Mouse (Mus musculus) embryonic stem cell, embryonic (primary cell): ENCODE results near the gene Camk2b.

Experiments
- CTCF ChIA-PET, 4 experiments: fragments of 300-600 bp in 2 of 4; fragments of 350-600 bp in 2 of 4; sonication (Branson Sonifier 250); formaldehyde crosslinking; loops; one replicate each; lab custom pipeline; 2022; ENCODE audit warnings: inconsistent platforms in 2 of 4; lab: Charles Lee
- POLR2A ChIA-PET, 4 experiments: fragments of 300-600 bp in 2 of 4; fragments of 350-600 bp in 2 of 4; sonication (Branson Sonifier 250); formaldehyde crosslinking; loops; one replicate each; lab custom pipeline; 2022; ENCODE audit warnings: antibody characterized with exemption in 4 of 4, inconsistent platforms in 1 of 4; lab: Charles Lee

The Camk2b gene

GRCm38 (mm10) chr11:5983629-5984028, 82.5 kb downstream of the Camk2b start:
- ChIA-PET POLR2A (interaction anchor here in 2 of 4 experiments (1.1 to 1.3 kb wide), 2 partner anchors 119 to 423 kb away, joined by 3 to 5 read pairs; no protein-coding TSS in a partner anchor), CTCF (interaction anchor here in 1 of 4 experiments (1.0 kb wide), 1 partner anchor 11 kb away, joined by 3 read pairs; no protein-coding TSS in a partner anchor)

- ChIA-PET CTCF (interaction anchor here in 3 of 4 experiments (0.6 to 1.9 kb wide), 5 partner anchors 9 to 339 kb away, joined by 3 to 13 read pairs (median 4); no protein-coding TSS in a partner anchor), POLR2A (interaction anchor here in 3 of 4 experiments (0.6 to 1.3 kb wide), 3 partner anchors 9 to 126 kb away, joined by 3 read pairs; no protein-coding TSS in a partner anchor)
These were observed 84.8 kb downstream of the Camk2b start for GRCm38 (mm10) chr11:5981323-5981722.

- ChIA-PET CTCF (interaction anchor here in 2 of 4 experiments (1.2 to 1.9 kb wide), 4 partner anchors 10 to 94 kb away, joined by 3 to 13 read pairs (median 4); no protein-coding TSS in a partner anchor), POLR2A (interaction anchor here in 1 of 4 experiments (0.6 kb wide), 1 partner anchor 267 kb away, joined by 4 read pairs; no protein-coding TSS in a partner anchor)
These were observed 85.6 kb downstream of the Camk2b start for GRCm38 (mm10) chr11:5980561-5980960.

GRCm38 (mm10) chr11:5980108-5980507, 86.1 kb downstream of the Camk2b start:
- ChIA-PET POLR2A (interaction anchor here in 1 of 4 experiments (0.6 kb wide), 1 partner anchor 268 kb away, joined by 4 read pairs; no protein-coding TSS in a partner anchor), CTCF (interaction anchor here in 1 of 4 experiments (1.2 kb wide), 1 partner anchor 11 kb away, joined by 3 read pairs; no protein-coding TSS in a partner anchor)

- ChIA-PET CTCF (interaction anchor here in 2 of 4 experiments (0.9 to 1.5 kb wide), 4 partner anchors 12 to 13 kb away, joined by 3 to 6 read pairs (median 3); no protein-coding TSS in a partner anchor), POLR2A (interaction anchor here in 1 of 4 experiments (1.0 kb wide), 1 partner anchor 36 kb away, joined by 3 read pairs; no protein-coding TSS in a partner anchor)
These were observed 87.1 kb downstream of the Camk2b start for GRCm38 (mm10) chr11:5979088-5979487.

- POLR2A ChIA-PET = no interaction called here
- CTCF ChIA-PET = interaction anchor here in 1 of 4 experiments (1.1 kb wide), 1 partner anchor 14 kb away, joined by 5 read pairs; no protein-coding TSS in a partner anchor
These were observed 90.1 kb downstream of the Camk2b start for GRCm38 (mm10) chr11:5976106-5976505.

GRCm38 (mm10) chr11:5975068-5975467, 91.1 kb downstream of the Camk2b start:
- CTCF ChIA-PET = interaction anchor here in 2 of 4 experiments (0.6 to 2.0 kb wide), 2 partner anchors 19 to 213 kb away, joined by 3 to 4 read pairs; partner anchors contain the start of gene Ykt6 (in 1 of the 2)
- POLR2A ChIA-PET = interaction anchor here in 1 of 4 experiments (0.5 kb wide), 1 partner anchor 702 kb away, joined by 3 read pairs; no protein-coding TSS in a partner anchor

GRCm38 (mm10) chr11:5974053-5974452, 92.1 kb downstream of the Camk2b start:
- POLR2A ChIA-PET = interaction anchor here in 3 of 4 experiments (0.5 to 1.7 kb wide), 8 partner anchors 9 to 137 kb away, joined by 3 to 5 read pairs (median 3); partner anchors contain the start of gene Ykt6 (in 1 of the 3)

GRCm38 (mm10) chr11:5973151-5973550, 93.0 kb downstream of the Camk2b start:
- POLR2A ChIA-PET = interaction anchor here in 3 of 4 experiments (0.5 to 3.1 kb wide), 12 partner anchors 9 to 214 kb away, joined by 3 to 13 read pairs (median 3); partner anchors contain the start of gene Ykt6 (in 2 of the 3)
- CTCF ChIA-PET = interaction anchor here in 3 of 4 experiments (0.5 to 2.0 kb wide), 10 partner anchors 17 to 571 kb away, joined by 3 to 9 read pairs (median 4); partner anchors contain the start of genes Ykt6 (in 2 of the 3), A730071L15Rik (in 1 of the 3) and Dbnl (in 1 of the 3)

More at GRCm38 (mm10) chr11:5974053-5974452, 92.1 kb downstream of the Camk2b start:
- CTCF ChIA-PET = interaction anchor here in 3 of 4 experiments (0.9 to 2.0 kb wide), 5 partner anchors 18 to 88 kb away, joined by 3 to 4 read pairs (median 3); partner anchors contain the start of gene Ykt6 (in 1 of the 3)

GRCm38 (mm10) chr11:5971202-5971601, 95.0 kb downstream of the Camk2b start:
- CTCF ChIA-PET = interaction anchor here in 2 of 4 experiments (0.6 to 1.7 kb wide), 5 partner anchors 15 to 304 kb away, joined by 3 to 5 read pairs (median 3); partner anchors contain the start of genes Tmed4 (in 1 of the 2) and Ykt6 (in 1 of the 2)
- POLR2A ChIA-PET = interaction anchor here in 3 of 4 experiments (0.5 to 3.1 kb wide), 6 partner anchors 16 to 553 kb away, joined by 3 to 13 read pairs (median 4); partner anchors contain the start of gene Ykt6 (in 2 of the 3)

GRCm38 (mm10) chr11:5968223-5968622, 97.9 kb downstream of the Camk2b start:
- POLR2A ChIA-PET = interaction anchor here in 2 of 4 experiments (0.8 to 2.2 kb wide), 5 partner anchors 21 to 266 kb away, joined by 3 to 5 read pairs (median 3); no protein-coding TSS in a partner anchor
- CTCF ChIA-PET = interaction anchor here in 1 of 4 experiments (0.5 to 1.0 kb wide), 2 partner anchors 82 to 492 kb away, joined by 3 to 5 read pairs; no protein-coding TSS in a partner anchor

GRCm38 (mm10) chr11:5966751-5967150, 99.4 kb downstream of the Camk2b start:
- ChIA-PET CTCF (interaction anchor here in 2 of 4 experiments (0.6 to 1.0 kb wide), 3 partner anchors 11 to 789 kb away, joined by 3 to 4 read pairs (median 3); partner anchors contain the start of gene Ykt6 (in 1 of the 2)), POLR2A (interaction anchor here in 2 of 4 experiments (0.5 to 2.5 kb wide), 3 partner anchors 11 to 156 kb away, joined by 3 to 8 read pairs (median 5); partner anchors contain the start of gene Ykt6 (in 1 of the 2))

GRCm38 (mm10) chr11:5965865-5966264, 100.3 kb downstream of the Camk2b start:
- ChIA-PET POLR2A (interaction anchor here in 2 of 4 experiments (0.8 to 2.5 kb wide), 2 partner anchors 10 to 80 kb away, joined by 5 to 8 read pairs; partner anchors contain the start of gene Ykt6 (in 1 of the 2)), CTCF (interaction anchor here in 3 of 4 experiments (0.6 to 1.4 kb wide), 4 partner anchors 13 to 1026 kb away, joined by 3 to 7 read pairs (median 4); no protein-coding TSS in a partner anchor)

- ChIA-PET POLR2A (interaction anchor here in 1 of 4 experiments (1.2 to 1.3 kb wide), 2 partner anchors 9 to 297 kb away, joined by 3 read pairs; no protein-coding TSS in a partner anchor), CTCF (no interaction called here)
These were observed 106.1 kb downstream of the Camk2b start for GRCm38 (mm10) chr11:5960051-5960450.

GRCm38 (mm10) chr11:5955546-5956276, 110.5 kb downstream of the Camk2b start, which contains the start of gene Ykt6:
TSS of gene Ykt6 (plus strand) at chr11:5955693.
- CTCF ChIA-PET = interaction anchor here in 3 of 4 experiments (0.6 to 3.1 kb wide), 28 partner anchors 9 to 478 kb away, joined by 3 to 16 read pairs (median 4); partner anchors contain the start of gene Tmed4 (in 1 of the 3)

GRCm38 (mm10) chr11:5954965-5955504, 111.1 kb downstream of the Camk2b start:
- POLR2A ChIA-PET = interaction anchor here (0.5 to 2.6 kb wide), 39 partner anchors 8 to 855 kb away, joined by 3 to 13 read pairs (median 3); partner anchors contain the start of genes Ccdc117 (in 1 of the 4), Dbnl (in 1 of the 4), Ddx56 (in 1 of the 4) and Myl7 (in 1 of the 4)

More at GRCm38 (mm10) chr11:5955546-5956276, 110.5 kb downstream of the Camk2b start, which contains the start of gene Ykt6:
- POLR2A ChIA-PET = interaction anchor here (0.5 to 2.6 kb wide), 41 partner anchors 9 to 856 kb away, joined by 3 to 13 read pairs (median 3); partner anchors contain the start of genes Urgcp (in 2 of the 4), Ccdc117 (in 1 of the 4), Dbnl (in 1 of the 4) and Ddx56 (in 1 of the 4)

More at GRCm38 (mm10) chr11:5954965-5955504, 111.1 kb downstream of the Camk2b start:
- CTCF ChIA-PET = interaction anchor here (0.5 to 3.1 kb wide), 33 partner anchors 8 to 1874 kb away, joined by 3 to 16 read pairs (median 4); partner anchors contain the start of gene Tmed4 (in 1 of the 4)
